Mouse (Mus musculus): ENCODE data around the gene Ang4.

Ang4 gene

GRCm38 (mm10) chr14:51773490-51773889, at the start of gene Ang4:
Gene Ang4 (minus strand): TSS chr14:51773590.
- no peak for DNase-seq

GRCm38 (mm10) chr14:51799746-51800145, 26.4 kb upstream of the Ang4 start, which contains the start of gene AY358078:
Gene AY358078 (plus strand): TSS chr14:51800046.
- no peak for DNase-seq

GRCm38 (mm10) chr14:51794106-51794505, 20.7 kb upstream of the Ang4 start:
- no peak for DNase-seq

DNA sequence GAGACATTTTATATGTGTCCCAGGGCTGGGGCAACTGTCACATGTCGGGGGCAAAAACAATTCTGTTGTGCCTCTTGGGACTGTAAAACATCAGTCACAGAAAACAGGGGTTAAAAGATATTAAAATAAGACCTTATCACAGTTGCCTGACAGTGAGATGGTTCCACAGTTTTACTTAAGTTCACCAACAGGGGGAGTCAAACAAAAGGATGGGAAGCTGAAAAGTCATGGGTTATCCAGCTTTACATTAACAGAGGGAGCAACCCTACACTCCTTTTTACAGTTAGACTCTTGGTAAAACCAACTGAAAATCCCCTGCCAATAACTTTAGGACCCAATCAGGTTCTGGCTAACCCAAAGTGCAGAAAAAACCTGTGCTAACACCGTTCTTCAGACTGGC, 15.8 kb upstream of the Ang4 start:
- DNase-seq = no peak

GRCm38 (mm10) chr14:51787061-51787460, 13.7 kb upstream of the Ang4 start:
- DNase-seq = no peak

DNA sequence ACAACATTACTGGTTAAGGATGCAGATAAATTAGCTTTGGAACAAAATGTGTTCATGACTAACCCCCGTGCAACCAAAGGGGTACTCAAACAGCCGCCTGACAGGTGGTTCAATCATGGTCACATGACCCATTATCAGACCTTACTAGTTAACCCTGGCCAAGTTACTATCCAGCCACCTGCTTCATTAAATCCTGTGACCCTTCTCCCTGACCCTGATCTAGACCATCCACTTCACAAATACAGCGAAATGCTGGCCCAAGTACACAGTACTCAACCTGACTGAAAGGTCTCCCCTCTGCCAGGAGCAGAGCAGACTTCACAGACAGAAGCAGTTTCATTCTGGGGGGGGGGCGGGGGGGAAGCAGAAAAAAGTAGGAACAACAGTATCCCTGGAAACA, 12.9 kb upstream of the Ang4 start:
- DNase-seq = no peak

- no peak for DNase-seq
These were observed 5.6 kb upstream of the Ang4 start for GRCm38 (mm10) chr14:51778865-51779481.

DNA sequence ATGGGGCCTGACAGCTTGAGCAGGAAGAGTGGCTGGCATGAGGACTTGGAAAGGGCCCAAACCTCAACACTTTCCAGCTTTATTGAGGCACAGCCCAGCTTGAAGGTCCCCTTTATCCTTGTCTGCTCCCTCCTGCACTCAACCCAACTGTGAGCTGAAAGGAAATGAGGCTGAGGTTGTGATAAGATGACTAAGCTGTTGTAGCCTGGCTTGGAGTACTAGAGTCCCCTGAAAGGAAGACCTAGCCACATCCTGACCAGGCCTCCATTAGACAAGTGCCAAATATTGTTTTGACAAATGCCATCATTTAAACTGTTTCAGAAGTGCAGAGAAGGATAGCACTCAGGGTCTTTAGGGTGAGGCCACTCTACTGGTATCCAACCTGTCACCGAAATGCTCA, 4.4 kb upstream of the Ang4 start:
- DNase-seq = no peak

DNA sequence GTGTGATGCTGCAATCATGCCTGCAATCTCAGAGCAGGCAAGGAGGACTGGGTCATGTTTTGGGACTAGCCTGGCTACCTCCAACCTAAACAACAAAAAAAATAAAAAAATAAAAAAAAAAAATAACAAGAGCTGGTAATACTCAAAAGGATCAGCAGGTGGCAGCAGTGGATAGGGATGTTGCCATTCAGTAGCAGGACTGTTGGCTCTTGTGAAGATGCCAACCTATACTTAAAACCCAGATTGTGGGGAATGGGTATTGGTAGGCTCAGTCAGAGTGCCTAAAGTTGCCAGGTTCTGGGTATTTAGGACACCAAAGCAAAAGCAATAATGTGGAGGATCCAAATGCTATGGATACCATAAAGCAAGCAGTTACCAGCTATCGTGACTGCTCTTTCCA, 2.0 kb downstream of the Ang4 start:
- peak in 1 of 2 experiments; percentile 2 for DNase-seq

- no peak for DNase-seq
These were observed 17.4 kb downstream of the Ang4 start for GRCm38 (mm10) chr14:51755944-51756343.

DNA sequence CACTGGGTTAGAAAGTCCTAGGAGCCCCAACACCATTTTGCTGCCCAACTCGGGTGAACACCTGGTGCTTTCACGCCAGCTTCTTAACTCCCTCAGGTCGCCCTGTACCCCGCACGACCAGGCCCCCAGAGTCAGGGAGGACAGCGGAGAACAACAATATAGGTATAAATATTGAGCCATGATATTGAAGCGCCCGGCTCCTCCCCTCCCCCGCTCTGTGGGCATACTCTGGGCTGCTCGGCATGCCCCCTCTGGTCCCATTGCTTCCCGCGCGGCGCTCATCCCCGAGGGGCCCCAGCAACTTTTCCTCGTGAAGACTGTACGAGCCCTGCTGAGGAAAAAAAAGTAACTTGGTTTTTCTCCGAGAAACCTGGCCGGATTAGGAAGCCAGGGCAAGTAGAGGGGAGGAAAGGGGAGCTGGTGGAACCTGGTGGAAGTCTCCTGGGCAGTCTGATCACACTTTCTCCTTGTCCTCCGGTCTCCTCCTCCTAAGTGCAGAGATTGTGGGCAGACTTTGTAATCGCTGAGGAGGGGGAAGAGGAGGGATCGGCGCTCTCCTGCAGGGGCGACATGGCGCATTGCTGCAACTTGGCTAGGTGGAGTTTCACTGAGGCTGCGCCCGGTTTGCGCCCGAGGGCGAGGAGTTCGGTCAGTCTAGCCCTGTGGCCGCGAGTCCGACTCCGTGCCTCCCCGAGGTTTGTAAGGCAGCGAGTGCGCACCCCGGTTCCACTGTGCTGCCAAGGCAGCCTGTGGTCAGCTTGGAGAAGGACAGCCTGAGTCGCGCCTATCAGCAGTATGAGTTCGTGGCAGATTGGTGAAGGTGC, 32.8 kb downstream of the Ang4 start:
- no peak for DNase-seq

GRCm38 (mm10) chr14:51739150-51739993, 34.0 kb downstream of the Ang4 start:
- no peak for DNase-seq

DNA sequence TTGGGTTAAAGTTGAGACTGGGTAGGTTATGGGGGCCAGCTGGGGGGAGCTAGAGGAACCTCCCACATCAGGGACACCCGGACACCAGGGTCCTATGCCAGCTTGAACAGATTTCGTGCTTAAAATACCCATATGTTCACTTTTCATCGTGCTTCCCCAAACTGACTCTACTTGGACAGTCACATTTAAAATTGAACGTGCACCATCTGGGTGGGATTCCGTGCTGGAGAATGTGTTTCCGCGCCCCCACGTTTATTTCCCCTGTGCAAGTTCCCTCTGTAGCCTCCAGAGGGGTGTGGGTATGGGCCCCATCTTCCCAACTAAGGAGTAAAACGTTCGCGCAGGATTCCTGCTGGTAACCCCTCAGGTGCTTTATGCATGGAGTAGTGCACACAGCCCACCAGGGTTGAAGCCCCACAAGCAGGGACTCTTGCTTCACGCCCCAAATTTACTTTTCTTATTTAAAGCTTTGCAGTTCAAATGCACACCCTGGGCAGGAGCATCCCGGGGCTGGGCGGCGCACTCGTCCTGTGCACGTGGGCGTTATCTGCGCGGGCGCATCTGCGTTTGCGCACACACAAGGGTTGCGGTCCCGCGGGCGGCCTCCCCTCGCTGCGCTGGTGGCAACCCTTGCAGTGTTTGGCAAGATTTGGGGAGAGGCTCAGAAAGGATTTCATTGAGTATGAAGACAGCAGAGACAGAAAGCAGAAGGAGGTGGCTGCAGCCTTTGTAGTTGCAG, 34.8 kb downstream of the Ang4 start:
- no peak for DNase-seq

DNA sequence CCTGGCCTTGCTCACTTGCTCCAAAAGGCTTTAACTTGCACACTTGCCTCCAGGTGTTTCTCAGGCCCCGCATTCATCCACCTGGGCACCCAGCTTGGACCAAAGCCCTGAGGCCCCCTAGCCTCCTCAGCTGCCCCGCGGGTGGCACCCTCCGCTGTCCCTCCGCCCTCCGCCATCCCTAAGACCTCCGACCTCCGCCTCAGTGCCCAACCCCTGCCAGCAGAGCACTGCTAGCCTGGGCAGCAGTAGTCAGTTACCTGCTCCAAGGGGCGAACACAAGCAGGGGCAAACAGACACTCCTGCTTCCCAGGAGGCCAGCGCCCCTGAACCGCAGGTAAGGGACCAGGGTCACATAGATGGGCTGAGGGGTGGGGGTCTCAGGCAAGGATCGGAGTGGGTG, 35.4 kb downstream of the Ang4 start:
- no peak for DNase-seq

DNA sequence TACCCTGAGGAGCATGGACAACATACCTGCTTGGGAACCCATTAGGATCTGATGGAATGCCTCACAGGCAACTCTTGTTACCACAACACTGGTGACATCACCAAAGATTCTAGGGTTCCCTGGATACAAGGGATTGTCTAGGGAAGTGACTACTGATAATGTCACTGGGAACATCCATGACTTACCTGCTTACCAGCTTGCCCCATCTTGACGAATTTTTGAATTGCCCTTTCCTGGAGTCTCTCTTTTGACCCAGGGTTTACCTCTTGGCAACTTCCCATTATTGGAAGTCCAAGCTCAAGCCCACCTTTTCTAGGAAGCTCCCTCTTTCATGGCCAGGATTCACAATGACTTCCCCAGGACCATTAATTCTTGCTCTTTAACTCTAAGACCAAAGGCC, 56.3 kb downstream of the Ang4 start, which contains the start of gene Gm5800:
Gene Gm5800 (minus strand): TSS at position 101 of the 400 bp plus-strand sequence.
- no peak for DNase-seq

All from B cell, adult 2 months (primary cell).